Mouse (Mus musculus): ENCODE measurements around the gene Ncf1.

Gene Ncf1

DNA sequence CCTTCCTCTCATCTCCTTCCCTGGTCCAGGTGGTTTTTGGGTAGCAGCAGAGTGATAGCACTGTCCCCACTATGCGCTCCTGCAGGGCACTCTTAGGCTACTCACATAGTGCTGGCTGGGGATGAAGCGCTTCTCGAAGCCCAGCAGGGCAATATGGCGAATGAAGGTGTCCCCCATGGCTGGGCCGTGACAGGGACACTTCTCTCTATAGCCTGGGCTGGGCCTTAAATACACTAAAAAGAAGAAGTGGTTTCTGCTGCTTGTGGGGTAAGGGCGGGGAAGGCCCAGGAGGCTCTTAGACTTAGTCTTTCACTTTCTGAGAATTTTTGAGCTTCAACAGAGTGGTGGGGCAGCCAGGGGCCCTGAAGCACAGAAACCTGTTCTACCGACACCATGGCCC lies at the start of gene Ncf1:
TSS of gene Ncf1 (minus strand) at position 235 of the 400 bp plus-strand sequence.
- DNase-seq, result no peak

DNA sequence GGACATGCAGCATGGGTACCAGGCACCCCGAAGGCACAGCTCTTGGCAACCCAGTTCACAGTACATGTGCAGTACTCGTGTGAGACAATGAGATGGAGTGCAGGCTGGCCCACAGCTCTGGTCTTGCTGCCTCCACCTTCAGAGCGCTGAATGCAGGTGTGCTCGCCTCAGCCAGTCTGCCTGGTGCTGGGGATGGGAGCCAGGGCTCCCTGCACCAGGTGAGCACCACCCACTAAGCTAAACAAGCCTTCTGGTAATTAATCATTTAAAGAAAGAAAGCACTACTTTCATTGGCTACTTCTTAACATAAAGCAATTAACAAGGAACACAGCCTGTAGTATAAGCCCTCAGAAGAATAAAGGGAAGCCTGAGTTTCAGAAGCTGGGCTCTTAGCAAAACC lies 47.7 kb upstream of the Ncf1 start:
- no peak for DNase-seq

DNA sequence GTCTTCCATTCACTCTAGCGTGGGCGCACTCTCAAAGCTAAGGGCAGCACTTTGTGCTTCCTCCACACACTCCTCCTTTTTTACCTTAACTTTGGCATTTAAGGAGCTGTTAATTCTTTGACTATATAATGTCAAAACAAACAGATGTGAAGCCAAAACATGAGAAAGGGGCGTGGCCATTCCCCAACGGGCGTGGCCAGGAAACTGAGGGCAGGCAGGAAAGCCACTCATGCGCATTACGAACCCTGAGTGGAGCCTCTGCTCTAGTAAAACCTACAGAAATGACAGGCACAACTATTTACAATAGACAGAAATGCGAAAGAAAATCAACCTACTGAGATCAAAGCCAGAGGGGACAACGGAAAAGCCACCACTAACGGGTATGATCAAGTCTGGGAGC lies 46.1 kb upstream of the Ncf1 start:
- DNase-seq, result no peak

DNA sequence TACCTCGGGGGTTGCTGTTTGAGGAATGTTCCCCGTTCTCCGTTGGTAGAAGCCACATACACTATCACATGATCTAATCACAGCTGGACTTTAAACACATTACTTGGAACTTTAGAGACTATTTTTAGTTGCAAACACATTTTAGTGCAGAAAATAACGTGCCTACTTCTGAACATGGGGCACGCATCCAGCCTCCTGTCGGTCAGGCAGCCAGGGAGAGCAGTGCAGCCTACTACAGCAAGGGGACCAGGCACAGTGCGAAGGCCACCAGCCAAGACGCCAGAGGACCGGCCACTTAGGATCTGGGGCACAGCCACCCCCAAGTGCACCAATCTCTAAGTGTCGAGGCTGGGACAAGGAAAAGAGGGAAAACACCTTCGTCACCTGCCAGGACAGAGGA lies 45.6 kb upstream of the Ncf1 start:
- DNase-seq, result no peak

DNA sequence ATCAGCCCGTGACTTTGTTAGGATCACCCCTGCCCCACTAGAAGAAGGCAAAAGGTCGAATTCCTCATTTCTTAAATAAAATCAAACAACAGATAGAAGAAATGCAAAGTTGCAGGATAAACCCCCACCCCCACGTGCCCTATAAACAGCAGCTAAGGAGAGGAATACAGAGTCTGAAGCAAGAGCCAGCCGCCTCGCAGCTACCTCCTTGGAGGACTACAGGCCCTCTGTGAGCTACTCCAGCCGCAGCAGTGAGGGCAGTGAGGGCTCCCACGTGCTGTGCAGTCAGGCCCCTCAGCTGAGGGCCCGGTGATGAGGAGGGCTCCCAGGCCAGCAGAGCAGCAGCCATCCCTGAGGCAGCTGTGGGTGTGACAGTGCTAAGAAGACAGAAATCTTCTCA lies 44.3 kb upstream of the Ncf1 start:
- no peak for DNase-seq

DNA sequence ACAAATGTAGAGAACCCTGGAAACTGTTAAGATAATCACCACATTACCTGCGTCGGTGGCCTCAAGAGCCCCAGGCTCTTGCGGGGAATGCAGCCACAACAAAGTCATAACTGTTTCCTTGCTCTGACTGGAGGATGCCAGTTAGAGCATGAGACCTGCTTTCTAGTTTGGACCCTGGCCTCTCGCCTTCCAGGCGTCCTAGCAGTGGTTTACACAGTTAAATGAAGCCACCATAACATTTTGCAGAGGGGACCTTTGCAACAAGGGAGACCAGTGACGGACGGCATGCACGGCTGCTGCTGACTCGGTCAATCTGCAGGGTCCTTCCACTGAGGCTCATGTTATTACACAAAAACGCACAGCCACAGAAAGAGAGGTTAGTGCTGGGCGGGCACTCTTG lies 43.3 kb upstream of the Ncf1 start:
- DNase-seq, result no peak

DNA sequence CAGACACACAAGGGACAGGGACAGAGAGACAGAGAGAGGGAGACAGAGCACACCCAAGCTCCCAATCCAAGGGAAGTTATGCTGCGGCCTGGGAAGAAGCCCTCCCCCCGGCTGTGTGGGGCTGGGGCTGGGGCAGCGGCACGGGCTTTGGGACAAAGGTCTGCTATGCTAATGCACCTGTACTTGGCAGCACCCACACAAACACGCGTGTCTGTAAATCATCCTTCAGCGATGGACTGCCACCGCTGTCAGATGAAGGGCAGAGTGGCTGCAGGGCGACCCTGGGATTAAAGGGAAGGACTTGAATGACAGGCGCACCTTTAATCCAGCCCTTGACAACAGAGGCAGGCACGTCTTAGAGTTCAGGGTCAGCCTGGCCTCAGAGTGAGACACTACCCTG lies 42.0 kb upstream of the Ncf1 start:
- DNase-seq, result no peak

DNA sequence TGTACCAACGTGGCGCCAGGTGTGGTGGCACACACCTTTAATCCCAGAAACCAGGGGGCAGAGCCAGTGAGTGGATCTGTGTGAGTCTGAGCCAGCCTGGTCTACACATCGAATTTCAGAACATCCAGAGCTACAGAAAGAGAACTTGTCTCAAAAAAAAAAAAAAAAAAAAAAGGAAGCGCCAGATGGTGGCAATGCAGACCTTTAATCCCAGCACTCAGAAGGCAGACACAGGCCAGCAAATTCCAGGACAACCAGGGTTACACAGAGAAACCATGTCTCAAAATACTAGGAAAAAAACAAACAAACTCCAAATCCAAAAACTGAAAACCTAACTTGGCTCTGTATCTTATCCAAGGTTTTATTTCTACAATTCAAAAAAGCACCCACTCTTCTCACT lies 41.1 kb upstream of the Ncf1 start:
- DNase-seq, result no peak

DNA sequence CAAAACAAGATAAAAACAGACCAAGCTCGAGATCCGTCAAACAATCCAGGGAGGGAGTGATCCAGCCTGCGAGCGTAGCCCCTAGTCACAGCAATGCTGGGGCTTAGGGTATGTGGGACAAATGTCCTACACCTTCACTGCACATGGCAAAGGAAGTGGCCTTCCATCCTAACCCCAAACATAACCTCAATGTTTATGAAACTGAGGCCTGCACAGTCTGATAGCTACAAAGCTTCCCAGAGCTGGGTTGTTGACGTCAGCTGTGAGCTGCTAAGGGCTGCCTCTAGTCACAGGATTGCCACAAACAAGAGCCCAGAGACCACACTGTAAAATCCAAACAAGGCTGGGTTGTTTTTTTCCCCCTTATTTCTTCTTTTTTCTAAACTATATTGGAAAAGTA lies 40.3 kb upstream of the Ncf1 start:
- no peak for DNase-seq

DNA sequence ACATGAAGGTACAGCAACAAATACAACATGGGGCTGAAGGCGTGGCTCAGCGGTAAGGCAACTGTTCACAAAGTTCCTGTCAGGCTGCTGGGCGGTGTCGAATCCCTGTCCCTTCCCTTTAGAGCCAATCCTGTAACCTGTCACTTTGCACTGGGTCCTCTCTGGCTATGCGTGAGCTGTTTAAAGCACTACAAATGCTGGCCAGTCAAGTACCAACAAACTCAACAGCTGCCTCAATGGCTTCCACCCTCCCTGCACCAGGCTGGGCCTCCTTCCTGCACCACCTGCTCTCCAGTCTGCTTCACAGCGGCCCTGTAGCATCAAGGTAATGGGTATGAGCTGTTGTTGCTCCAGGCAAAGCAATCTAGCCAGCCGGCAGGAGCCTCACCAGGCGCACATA lies 39.3 kb upstream of the Ncf1 start:
- DNase-seq, result no peak

DNA sequence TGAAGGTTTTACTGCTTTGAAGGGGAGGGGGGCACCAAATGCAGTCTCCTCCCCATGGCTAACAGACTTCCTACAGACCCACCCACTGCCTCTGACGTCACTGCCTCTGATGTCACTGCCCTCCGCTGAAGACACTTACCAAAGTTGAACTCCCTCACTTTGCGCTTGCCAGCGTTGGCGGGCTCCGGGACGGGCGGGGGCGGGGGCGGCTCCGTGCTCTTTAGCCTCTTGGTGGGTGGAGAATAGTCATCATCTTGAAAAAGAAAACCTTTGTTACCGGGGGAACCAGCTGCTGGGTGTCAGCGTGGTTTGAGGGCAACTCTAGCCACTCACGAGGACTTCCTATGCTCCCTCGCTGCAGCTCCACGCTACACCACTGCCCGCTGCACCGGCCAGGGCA lies 37.0 kb upstream of the Ncf1 start:
- DNase-seq, result no peak

DNA sequence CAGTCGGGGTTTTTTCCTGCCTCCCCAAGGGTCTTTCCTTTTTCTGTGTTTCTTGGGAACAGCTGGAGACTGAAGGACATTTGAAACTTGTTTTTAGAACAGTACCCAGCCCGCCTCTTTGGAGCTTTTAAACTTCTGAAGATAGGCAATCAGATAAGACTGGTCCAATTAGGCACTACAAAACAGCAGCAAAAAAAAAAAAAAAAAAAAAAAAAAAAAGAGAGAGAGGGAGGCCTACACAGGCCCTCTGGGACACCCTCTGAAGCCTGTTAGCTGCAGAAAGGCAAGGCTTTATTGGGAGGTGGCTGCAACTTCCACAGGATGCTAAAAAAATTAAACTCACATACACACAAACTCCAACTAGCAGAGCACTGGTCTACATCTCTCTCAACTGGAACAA lies 36.5 kb upstream of the Ncf1 start:
- DNase-seq, result no peak

DNA sequence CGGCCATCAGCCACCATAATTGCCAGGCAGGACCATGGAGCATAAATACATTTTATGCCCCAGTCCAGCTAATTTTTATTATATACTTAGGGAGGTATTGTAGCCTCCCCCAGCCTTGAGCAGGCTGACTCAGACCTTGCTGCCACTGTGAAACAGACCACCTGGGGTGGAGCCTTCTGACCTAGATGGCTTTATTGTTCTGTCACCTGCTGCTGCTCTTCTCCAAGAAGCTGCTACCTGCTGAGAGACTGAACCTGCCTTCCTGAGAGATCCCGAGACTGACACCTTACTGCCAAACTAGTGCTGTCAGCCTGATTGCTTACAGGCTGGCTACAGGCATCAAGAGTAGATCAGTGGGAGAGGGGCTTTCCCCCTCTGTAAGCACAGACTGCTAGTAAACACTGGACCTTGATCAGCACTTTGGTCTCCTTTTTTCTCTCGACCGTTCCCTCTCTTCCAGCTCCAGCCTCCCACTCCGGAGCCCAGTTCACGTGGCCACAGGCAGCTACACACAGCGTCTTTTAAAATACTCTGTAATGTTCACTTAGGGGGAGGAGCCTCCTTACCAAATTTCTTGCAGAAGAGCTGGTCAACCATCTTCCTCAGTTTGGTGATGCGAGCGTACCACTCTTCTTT lies 30.7 kb upstream of the Ncf1 start:
- peak; percentile 35 for DNase-seq

DNA sequence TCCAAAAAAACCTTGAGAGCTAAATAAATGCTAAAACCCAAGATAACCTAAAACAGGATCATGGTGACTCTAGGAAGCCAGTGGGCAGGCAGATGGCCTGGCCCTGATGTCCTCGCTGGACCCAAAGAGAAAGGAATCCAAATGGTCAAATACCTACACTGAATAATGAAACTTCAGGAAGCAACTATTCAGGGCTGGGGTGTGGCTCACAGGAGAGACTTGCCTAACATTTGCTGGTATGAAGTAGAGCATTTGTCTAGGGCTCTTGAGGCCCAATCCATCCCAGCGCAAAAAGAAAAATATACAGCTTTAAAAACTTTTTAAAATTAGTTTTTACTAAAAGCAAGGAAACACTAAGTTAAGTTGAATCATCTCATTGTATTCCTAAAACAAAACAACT lies 29.5 kb upstream of the Ncf1 start:
- DNase-seq, result no peak

DNA sequence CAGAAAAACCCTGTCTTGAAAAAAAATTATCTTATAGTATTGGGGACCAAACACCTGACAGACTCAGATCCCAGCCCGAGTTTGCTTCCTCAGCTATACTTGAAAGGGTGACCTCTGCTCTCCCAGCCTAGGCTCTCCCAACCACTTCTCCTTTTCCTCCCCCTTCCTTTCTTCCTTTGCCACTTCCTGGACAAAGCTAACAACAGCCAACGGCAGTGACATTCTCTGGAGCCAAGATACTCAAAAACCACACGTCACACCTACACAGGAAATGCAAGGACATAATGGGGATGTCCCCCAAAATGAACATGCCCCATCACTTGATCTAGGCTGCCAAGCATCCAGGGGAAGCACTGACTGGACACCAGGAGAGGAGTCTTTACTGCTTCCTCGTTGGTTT lies 29.0 kb upstream of the Ncf1 start:
- no peak for DNase-seq

DNA sequence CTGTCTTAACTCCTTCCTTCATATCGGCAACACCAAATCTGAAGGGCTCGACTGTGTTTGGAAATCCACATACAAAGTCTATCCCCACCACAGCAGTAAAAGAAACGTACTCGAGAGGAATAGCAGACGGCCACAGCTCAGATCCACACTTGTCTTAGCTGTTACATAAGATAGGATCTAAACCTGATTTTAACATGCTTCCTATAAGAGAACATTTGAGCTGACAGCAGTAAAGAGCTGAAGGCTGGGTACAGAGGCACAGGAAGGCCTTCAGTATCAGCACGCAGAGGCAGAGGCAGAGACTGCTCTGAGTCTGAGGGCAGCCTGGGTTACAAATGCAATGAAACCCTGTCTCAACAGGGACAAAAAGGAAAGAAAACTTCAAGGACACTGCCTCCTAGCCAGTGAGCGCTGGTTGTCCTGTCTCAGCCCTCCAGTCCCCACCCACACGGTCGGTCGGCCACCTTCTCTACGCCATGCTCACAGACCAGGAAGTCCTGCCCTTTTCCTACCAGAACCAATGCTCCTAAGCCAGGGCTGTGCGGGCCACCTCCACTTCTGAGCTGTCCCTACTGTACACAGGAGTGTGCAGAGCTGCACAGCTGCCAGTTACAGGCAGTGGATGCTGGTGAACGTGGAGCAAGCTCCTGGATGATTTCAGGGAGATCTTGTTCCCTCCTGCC lies 28.1 kb upstream of the Ncf1 start:
- DNase-seq, result no peak

DNA sequence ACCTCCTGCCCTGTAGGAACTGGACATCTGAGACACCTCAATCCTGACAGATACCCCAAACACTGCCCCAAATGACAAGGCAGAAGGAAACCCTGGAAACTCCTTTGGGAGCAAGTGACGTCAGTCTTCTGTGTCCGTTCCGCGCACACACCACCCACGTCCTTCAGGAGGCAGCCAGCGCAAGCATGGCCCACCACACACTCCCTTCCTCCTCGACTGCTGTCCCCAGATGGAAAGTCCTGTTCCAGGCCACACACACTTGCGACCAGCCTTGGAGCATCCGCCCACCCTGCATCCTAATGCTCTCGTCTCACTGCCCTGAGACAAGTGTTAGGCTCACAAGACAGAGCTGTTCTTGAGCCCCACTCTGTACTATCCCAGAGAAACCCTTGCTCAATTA lies 25.9 kb upstream of the Ncf1 start:
- DNase-seq, result no peak

DNA sequence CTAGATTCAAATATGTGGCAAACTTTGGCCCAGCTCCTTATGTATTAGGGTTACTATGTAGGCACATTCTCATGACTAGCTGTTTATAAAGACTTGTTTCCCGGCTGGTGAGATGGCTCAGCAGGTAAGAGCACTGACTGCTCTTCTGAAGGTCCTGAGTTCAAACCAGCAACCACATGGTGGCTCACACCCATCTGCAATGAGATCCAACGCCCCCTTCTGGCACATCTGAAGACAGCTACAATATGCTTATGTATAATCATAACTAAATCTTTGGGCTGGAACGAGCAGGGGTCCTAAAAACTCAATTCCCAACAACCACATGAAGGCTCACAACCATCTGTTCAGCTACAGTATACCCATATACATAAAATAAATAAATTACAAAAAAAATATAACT lies 24.4 kb upstream of the Ncf1 start:
- DNase-seq, result no peak

DNA sequence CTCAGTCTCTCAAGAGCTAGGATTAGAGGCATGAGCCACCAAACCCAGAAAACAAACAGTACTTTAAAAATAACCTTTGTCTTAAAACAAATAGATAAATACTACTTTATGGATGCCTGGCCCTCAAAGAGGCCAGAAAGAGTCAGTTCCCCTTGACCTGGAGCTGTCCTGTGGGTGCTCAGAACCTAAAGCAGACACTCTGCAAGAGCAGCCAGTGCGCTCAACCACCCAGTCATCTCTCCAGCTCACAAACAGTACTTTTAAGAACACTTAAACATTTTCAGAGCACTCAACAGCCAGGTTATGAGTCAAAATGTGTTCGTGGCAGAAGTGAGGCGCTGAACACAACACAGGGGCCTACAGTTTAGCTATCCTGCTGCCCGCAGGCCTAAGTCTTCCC lies 21.7 kb upstream of the Ncf1 start:
- DNase-seq, result no peak

DNA sequence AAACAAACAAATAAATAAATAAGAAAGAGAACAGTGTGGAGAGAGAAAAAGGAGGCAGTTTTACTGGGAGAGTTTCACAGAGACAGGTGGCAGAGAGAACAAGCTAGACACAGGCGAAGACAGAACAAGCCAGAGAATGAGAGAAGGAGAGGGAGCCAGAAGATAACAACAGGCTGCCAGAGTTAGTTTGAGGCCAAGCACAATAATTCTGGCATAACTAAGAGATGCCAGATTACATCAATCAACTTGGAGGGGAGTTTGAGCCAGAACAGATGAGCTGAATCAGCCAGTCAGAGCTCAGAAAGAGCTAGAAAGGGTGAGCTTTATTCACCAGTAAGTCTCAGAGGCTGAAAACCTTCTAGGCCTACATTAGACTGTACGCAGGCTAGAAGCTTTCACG lies 21.2 kb upstream of the Ncf1 start:
- no peak for DNase-seq

DNA sequence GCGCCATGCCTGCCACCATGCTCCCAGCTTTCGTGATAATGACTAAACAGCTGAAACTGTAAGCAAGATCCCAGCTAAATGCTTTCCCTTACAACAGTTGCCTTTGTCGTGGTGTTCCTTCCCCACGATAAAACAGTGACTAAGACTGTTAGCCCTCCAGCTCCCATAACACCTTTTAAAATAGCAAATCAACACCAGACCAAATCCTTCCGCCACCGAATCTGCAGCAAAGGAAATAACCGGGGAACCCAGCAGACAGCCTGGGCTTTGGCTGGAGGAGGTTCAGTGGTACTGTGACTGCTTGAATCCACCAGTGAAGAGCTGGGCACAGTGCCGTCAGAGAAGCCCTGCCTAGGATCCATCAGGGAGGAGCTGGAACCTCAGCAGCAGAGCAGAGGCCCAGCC lies 19.8 kb upstream of the Ncf1 start:
- DNase-seq, result no peak

DNA sequence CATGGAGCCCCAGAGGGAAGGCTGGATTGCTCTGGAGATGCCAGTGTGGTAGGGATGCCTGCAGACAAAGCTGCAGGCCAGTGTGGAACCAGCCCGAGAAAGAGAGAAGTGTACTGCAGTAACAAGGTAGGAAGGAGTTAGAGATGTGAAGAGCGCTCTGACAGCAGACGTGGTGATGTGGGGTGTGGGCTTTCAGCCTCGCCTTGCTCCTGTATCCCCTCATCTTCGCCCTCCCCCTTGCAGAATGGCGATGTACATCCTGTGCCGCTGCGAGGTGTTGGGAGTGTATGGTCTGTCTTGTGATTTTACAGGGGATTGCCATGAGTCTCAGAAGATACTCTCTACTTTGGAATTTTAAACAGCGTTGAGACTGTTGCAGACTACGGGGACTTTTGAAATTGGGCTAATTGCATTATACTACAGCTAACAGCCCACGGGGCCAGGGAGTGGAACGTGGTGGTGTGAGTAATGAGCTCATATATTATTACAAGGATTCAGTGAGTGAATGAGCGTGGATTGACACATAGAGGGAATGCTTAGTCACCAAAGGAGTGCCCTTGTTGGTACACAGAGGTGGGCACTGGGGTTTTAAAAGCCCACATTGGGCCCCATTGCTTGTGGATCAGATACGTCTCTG lies 19.3 kb upstream of the Ncf1 start:
- no peak for DNase-seq

DNA sequence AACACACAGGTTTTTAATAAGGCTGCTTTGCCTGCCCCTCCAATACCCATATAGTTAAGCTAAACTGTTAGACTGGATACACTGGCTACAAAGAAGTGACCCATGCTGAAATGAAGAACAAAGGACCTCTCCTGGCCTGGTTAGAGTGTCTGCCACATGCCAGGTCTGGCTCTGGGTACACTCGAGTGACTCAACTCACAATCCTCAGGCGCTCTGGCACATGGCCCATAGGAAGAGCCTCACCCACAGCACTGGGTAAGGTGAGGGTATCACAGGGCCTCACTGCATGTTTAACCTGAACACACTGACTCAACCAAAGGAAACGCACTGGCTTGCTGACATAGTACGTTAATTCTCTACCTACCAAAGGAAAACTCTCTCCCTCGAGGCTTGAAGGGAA lies 16.7 kb upstream of the Ncf1 start:
- no peak for DNase-seq

DNA sequence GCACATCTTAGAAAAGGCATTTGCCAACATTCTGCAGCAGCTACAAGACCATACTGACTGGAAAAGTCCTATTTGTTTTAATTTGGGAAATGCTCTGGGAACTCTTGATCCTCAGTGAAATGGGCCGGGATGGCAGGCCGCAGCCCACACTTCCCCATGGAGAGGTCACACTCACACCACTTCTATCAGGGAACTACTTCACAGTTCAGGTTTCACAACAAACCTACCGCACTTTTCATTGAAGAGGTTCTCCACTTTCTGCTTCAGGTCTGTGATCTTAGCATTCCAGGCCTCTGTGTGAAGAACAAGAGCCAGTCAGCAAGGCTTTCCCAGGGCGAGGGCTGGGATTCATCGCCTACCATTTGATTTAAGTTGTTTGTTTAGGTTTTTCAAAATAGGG lies 15.5 kb upstream of the Ncf1 start:
- no peak for DNase-seq
